Comparison of ENCODE assay signal across 8 mouse cellular contexts in genomic region chr6:39462621-39463538, GRCm38 (mm10). TPM values are rescaled to one million over a fixed set of nuclear protein-coding genes. Genes with fewer than 3 reads are reported as not detected.
DNase-seq lines count a peak whose midpoint lies in the region; ATAC-seq lines count a peak whose summit lies in the region.

No protein-coding gene starts in this region.

- ATAC-seq in common myeloid progenitor, adult 5-6 weeks (replicated peaks; ENCODE audit: low read depth, poor library complexity, severe bottlenecking) = peak; percentile 99
- peak; percentile 91 for ATAC-seq in megakaryocyte-erythroid progenitor cell, adult 5-6 weeks (replicated peaks; ENCODE audit: low FRiP score, low TSS enrichment, poor library complexity, severe bottlenecking)

- intact Hi-C loops in gastrocnemius, postnatal 14 days (cut with DNase I; ENCODE audit: low total_unique reads) = loop anchor here (2.0 kb wide), 1 partner anchor 100 kb away; no protein-coding TSS in a partner anchor

- peak; percentile 92 for DNase-seq in adipocyte (ENCODE audit: low spot score)
- peak; percentile 76 for DNase-seq in gastrocnemius, postnatal 14 days
- DNase-seq in induced T-regulatory cell, adult 2 months (ENCODE audit: low read depth) = peak; percentile 93
- peak; percentile 36 to 50 for DNase-seq in left cerebral cortex, adult 8-10 months (ENCODE audit: low spot score in 2 of 2)
- peak; percentile 83 to 90 for DNase-seq in right cerebral cortex, postnatal 10 days (ENCODE audit: low spot score in 2 of 2)
- peak; percentile 74 to 76 for DNase-seq in urinary bladder, postnatal 36 days (ENCODE audit: low spot score in 2 of 2)

RNA-seq across cellular contexts. Expression of gene Mkrn1, which starts 42.6 kb away (rescaled TPM):
- total RNA-seq in common myeloid progenitor, adult 5-6 weeks (2017) = 44.3 and 54.4 TPM in 2 replicates
- 10 to 100 TPM; 25.0 to 26.7 TPM for total RNA-seq in gastrocnemius, postnatal 14 days (2021)
- 100 to 1,000 TPM; 124 to 132 (median 125) TPM for total RNA-seq in left cerebral cortex, adult 8-10 months (2022)
- 91.2 and 104 TPM in 2 replicates for total RNA-seq in megakaryocyte-erythroid progenitor cell, adult 5-6 weeks (2014; fragmentation: Nextera tagmentation)
- 63.3 and 64.2 TPM in 2 replicates for total RNA-seq in megakaryocyte-erythroid progenitor cell, adult 5-6 weeks (2017)

Comparison
In these comparisons a context has a peak if more than half of its experiments do, and no peak if none do; other contexts are left out.
1. Peak in every context shown above with its lines: DNase-seq and ATAC-seq.
2. DNase-seq: peak in every context shown above with its lines; median percentile 93 in induced T-regulatory cell, adult 2 months; 92 in adipocyte; 86 in right cerebral cortex, postnatal 10 days; 76 in gastrocnemius, postnatal 14 days; 75 in urinary bladder, postnatal 36 days; 43 in left cerebral cortex, adult 8-10 months.